Mouse (Mus musculus) retina, postnatal 1 day (tissue): ENCODE measurements around the gene Prr29.

Source experiments
- DNase-seq: peaks from one replicate; pipeline ENCODE4 v3.0.0-alpha.2; 2012

Prr29 gene

GRCm38 (mm10) chr11:106410507-106410906 lies 45.2 kb downstream of the Prr29 start:
- no peak for DNase-seq

DNA sequence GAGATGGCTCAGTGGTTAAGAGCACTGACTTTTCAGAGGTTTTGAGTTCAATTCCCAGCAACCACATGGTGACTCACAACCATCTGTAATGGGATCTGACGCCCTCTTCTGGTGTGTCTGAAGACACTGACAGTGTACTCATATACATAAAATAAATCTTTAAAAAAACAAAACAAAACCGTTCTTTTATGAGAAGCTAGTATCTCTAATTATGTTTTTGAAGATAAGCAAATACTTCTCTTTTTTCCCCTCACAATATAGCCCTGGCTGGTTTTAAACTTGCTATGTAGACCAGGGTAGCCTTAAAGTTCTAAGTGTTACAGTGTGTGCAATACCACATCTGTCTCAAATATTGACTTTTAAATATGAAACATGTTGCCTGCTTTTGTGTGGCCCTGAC lies 45.9 kb downstream of the Prr29 start:
- no peak for DNase-seq

DNA sequence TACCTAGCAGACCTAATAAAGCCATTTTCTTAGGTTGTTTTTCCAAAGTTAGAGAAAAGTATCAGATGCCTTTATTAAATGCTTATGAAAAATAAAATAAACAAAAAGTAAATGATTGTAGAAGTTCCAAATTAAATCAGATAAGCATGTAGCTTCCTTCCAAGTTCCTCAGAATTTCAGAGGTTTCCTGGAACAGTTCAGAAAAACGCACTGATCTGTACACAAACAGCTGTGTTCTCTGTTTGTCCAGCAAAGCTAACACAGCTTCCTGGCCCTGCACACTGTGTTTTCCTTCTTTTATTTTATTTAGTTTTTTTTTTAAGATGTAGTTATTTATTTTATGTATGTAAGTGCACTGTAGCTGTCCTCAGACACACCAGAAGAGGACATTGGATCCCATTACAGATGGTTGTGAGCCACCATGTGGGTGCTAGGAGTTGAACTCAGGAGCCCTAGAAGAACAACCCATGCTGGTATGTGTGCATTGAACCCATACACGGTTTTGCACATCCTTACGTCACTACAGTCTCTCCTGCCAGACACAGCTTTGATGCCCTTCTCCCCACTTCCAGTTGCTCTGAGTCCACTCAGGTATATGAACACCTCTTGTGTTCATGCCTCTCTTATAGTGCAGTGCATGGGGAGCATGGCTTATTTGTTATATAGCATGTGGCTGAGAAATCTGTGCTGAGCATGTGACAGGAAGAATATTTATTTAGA lies 47.5 kb downstream of the Prr29 start:
- DNase-seq, result no peak

DNA sequence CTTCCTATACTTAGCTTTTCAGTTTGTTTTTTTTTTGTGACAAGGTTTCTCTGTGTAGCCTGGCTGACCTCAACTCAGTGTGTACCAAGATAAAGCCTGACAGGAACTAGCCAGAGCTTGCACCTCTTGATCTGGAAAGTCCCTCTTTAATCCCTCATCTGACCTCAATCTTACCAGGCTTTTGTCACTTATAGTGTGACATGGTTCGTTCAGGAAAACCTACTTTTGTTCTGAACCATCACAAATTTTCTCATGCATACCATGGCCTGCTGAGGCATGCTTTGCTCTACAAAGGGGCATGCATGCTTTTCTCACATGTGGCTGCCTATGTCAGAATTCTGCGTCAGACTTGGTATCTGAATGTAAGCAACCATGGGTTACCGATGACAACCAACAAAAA lies 51.1 kb downstream of the Prr29 start:
- no peak for DNase-seq

DNA sequence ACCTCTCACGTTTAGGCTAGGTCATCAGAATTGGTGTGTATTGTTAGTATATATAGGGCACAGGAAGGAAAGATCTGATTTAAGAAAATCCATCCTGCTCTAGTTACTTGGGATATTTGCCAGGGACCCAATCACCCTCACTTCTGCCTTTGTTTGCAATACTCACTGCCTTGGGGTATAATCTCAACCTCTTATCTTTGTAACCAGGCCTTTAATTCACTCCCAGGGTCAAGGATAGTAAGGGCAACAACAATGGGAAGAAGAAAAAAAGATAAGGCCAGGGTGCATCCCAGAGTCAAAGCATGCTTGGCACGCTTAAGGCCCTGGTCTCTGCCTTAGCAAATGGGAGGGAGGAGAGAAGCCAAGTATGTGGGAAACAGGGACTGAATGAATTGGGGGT lies 52.6 kb downstream of the Prr29 start:
- no peak for DNase-seq

GRCm38 (mm10) chr11:106418622-106419196 lies 53.4 kb downstream of the Prr29 start:
- peak; percentile 91 for DNase-seq

DNA sequence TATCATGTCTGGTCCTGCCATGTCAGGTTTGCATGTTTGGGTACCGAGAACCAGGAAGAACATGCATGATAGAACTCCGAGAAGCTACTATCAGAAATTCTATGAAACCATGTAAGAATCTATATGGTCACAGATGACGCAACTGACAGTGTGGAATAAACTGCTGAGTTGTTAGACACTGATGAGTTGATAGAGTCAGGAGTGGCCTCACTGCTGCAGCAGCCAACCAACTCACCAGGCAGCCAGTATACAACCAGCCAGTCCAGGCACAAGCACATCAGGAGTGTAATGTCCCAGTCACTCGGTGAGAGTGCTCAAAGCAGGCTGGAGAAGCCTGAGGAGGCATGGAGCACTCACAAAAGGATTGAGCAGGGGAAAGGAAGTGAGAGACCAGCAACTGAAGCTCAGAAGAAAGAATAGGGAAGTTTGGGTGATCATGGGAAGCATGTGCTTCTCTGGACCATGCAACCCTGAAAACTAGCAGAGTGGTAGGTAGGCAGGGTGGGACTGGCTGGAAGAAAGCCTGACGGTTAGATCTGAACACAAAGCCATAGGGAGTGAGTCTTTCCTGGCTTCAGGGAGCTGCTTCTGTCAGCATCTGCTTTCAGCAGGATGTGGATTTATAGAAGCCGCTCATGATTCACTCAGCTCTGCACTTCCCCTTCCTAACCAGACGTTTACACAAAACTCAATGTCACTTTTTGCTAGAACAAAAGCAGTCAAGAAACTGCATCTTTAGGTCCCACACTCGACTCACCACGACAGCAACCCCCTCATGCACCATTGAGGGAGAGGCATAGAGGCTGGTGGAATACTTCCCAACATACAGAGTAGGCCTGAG lies 54.2 kb downstream of the Prr29 start:
- no peak for DNase-seq

- no peak for DNase-seq
Measured at GRCm38 (mm10) chr11:106425201-106425600, 59.9 kb downstream of the Prr29 start.

DNA sequence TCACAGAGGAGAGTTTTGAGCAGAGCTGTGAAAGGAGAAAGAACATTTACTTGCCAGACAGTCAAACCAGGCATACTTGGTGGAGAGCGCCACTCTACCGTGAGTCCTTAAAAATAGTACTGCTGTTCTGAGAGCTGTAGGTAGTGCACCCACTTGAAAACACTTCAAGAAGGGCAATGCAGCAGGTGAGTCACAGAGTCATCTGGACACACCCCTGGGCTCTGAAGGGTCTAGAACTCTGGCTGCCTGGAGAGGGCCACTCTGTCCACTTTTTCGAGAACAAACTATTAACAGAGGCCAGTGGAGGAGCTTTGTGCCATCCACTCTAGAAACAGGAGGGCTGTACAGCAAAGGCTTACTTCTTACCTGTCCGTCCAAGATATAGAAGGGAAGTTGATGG lies 61.2 kb downstream of the Prr29 start:
- DNase-seq, result no peak
